Mouse (Mus musculus): ENCODE data around the gene Gm9048. TPM values are rescaled to one million over a fixed set of nuclear protein-coding genes. Genes with fewer than 3 reads are reported as not detected.
A peak's percentile ranks its signal among the peaks of the same experiment; 100 is the strongest.
"Not testable (repeated sequence)": the region's sequence is repeated elsewhere in the genome, so short reads cannot be mapped to it uniquely, and the experiment has no call there.

Gm9048 gene
- not detected in 2 replicates for total RNA-seq (2021)
- long read RNA-seq, result 0 reads

GRCm38 (mm10) chr10:118348579-118348978 lies at the start of gene Gm9048:
TSS of gene Gm9048 (minus strand) at chr10:118348679.
- not testable (repeated sequence) for DNase-seq

- DNase-seq, result peak; percentile 74
Observed at GRCm38 (mm10) chr10:118370443-118370842, 22.0 kb upstream of the Gm9048 start.

GRCm38 (mm10) chr10:118369518-118369917 lies 21.0 kb upstream of the Gm9048 start:
- no peak for DNase-seq

DNA sequence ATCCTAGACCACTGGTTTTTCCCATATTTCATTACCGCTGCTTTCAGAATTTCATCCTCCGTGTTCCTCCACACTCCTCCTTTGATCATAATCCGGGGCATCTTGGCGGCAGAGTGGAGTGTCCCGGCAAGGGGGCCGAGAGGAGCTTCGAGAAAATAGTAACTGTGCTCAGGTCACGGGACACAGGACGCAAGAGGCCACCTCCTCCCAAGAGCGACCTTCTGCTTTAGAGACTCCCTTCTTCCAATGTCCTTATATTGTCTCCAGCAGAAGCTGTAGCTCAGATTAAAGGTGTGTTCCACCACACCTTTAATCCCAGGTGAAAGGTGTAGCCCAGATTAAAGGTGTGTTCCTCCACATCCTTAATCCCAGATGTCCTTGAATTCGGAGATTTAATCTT lies 5.5 kb upstream of the Gm9048 start, which contains the start of gene Gm9049:
Gene Gm9049 (minus strand): TSS at position 101 of the 400 bp plus-strand sequence.
- DNase-seq, result not testable (repeated sequence)

DNA sequence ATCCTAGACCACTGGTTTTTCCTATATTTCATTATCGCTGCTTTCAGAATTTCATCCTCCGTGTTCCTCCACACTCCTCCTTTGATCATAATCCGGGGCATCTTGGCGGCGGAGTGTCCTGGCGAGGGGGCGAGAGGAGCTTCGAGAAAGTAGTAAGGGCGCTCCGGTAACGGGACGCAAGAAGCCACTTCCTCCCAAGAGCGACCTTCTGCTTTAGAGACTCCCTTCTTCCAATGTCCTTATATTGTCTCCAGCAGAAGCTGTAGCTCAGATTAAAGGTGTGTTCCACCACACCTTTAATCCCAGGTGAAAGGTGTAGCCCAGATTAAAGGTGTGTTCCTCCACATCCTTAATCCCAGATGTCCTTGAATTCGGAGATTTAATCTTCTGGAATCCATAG lies 5.3 kb downstream of the Gm9048 start, which contains the start of gene Gm9046:
Gene Gm9046 (minus strand): TSS at position 101 of the 400 bp plus-strand sequence.
- DNase-seq, result not testable (repeated sequence)

DNA sequence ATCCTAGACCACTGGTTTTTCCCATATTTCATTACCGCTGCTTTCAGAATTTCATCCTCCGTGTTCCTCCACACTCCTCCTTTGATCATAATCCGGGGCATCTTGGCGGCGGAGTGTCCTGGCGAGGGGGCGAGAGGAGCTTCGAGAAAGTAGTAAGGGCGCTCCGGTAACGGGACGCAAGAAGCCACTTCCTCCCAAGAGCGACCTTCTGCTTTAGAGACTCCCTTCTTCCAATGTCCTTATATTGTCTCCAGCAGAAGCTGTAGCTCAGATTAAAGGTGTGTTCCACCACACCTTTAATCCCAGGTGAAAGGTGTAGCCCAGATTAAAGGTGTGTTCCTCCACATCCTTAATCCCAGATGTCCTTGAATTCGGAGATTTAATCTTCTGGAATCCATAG lies 10.7 kb downstream of the Gm9048 start, which contains the start of gene Gm9045:
Gene Gm9045 (minus strand): TSS at position 101 of the 400 bp plus-strand sequence.
- not testable (repeated sequence) for DNase-seq

GRCm38 (mm10) chr10:118332308-118332707 lies 16.2 kb downstream of the Gm9048 start, which contains the start of gene Gm9044:
TSS of gene Gm9044 (minus strand) at chr10:118332408.
- DNase-seq, result not testable (repeated sequence)

DNA sequence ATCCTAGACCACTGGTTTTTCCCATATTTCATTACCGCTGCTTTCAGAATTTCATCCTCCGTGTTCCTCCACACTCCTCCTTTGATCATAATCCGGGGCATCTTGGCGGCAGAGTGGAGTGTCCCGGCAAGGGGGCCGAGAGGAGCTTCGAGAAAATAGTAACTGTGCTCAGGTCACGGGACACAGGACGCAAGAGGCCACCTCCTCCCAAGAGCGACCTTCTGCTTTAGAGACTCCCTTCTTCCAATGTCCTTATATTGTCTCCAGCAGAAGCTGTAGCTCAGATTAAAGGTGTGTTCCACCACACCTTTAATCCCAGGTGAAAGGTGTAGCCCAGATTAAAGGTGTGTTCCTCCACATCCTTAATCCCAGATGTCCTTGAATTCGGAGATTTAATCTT lies 21.6 kb downstream of the Gm9048 start, which contains the start of gene Gm9040:
Gene Gm9040 (minus strand): TSS at position 101 of the 400 bp plus-strand sequence.
- DNase-seq, result not testable (repeated sequence)

DNA sequence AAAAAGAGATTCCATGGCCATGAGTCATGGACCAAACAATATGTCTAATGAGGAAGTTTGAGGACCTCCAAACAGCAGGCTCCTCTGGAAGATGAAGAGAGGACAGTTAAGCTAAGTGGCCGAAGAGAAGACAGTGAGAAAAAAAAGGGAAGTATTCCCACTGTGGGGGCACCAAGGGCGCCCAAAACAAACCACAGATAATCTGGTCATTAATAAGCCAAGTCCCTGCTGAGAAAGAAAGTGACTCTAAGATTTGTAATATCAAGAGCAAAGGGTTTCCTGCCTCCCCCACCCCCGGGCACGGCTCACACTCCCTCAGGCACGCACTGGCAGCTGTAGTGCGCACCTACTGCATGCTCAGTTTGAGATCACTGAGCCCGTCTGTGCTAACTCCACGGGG lies 29.5 kb downstream of the Gm9048 start:
- DNase-seq, result no peak

DNA sequence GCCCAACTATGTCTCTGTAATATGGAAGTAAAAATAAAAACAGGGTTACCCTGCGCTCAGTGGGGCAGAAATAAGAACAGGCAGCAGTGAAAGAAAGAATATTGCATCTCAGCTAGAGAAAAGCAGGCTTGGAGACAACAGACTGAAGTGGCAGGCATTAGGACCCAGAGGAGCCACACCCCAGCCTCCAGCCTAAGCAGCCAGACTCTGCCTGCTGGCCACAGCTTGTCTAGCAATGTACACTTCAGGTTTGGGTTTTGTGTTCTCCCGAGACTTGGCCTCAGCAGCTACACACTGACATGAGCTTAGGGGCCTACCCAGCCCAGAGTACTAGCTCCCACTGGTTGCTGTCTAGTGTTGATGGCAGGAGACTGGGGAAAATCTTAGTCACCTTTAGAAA lies 46.3 kb downstream of the Gm9048 start:
- DNase-seq, result not testable (repeated sequence)

Other genes with a start within 250 kb of the Gm9048 start
- gene Mdm1, start 206.9 kb downstream of the Gm9048 start, total RNA-seq (2021), result 11.7 and 16.6 TPM in 2 replicates
- gene Il22, start 143.7 kb downstream of the Gm9048 start, total RNA-seq (2021), result not detected in 2 replicates
- 0.49 TPM in 1 of 2 replicates, not detected in the other for gene Gm32717, start 107.9 kb downstream of the Gm9048 start, total RNA-seq (2021)
- 0.49 TPM in 1 of 2 replicates, not detected in the other for gene Gm32802, start 90.0 kb downstream of the Gm9048 start, total RNA-seq (2021)
- not detected in 2 replicates for gene Iltifb, start 53.6 kb downstream of the Gm9048 start, total RNA-seq (2021)
- not detected in 2 replicates for gene Gm9040, start 21.7 kb downstream of the Gm9048 start, total RNA-seq (2021)
- not detected in 2 replicates for gene Gm9044, start 16.3 kb downstream of the Gm9048 start, total RNA-seq (2021)
- not detected in 2 replicates for gene Gm9045, start 10.8 kb downstream of the Gm9048 start, total RNA-seq (2021)
- gene Gm9046, start 5.4 kb downstream of the Gm9048 start, total RNA-seq (2021), result not detected in 2 replicates
- gene Gm9049, start 5.4 kb upstream of the Gm9048 start, total RNA-seq (2021), result not detected in 2 replicates
- gene Ifng, start 92.4 kb upstream of the Gm9048 start, total RNA-seq (2021), result not detected in 2 replicates